Mouse (Mus musculus): ENCODE measurements around the gene Uba2. TPM values are rescaled to one million over a fixed set of nuclear protein-coding genes. Genes with fewer than 3 reads are reported as not detected.
"Not testable (repeated sequence)": the region's sequence is repeated elsewhere in the genome, so short reads cannot be mapped to it uniquely, and the experiment has no call there.

Uba2 gene
- polyA plus RNA-seq, 1 experiment from 2014 or later: 203 TPM

- H3K36me3 ChIP-seq (ENCODE audit: control insufficient read depth, insufficient read depth, low read length); DNase-seq; H3K9ac ChIP-seq (replicated peaks; ENCODE audit: low read length); ATAC-seq (ENCODE audit: low FRiP score, low TSS enrichment); H3K4me2 ChIP-seq (ENCODE audit: low read length); H3K4me3 ChIP-seq (replicated peaks; ENCODE audit: low read depth, low read length); H3K27me3 ChIP-seq (ENCODE audit: control insufficient read depth, insufficient read depth, low read length); H3K9me3 ChIP-seq (ENCODE audit: control insufficient read depth, low read length); H3K27ac ChIP-seq (replicated peaks; ENCODE audit: low read depth, low read length); H3K4me1 ChIP-seq (ENCODE audit: control insufficient read depth, insufficient read depth, low read length): not testable (repeated sequence)
- WGBS: 92% methylated on average over 6 of the region's 6 CpGs
These were observed 6.8 kb upstream of the Uba2 start for GRCm38 (mm10) chr7:34176241-34176640.

DNA sequence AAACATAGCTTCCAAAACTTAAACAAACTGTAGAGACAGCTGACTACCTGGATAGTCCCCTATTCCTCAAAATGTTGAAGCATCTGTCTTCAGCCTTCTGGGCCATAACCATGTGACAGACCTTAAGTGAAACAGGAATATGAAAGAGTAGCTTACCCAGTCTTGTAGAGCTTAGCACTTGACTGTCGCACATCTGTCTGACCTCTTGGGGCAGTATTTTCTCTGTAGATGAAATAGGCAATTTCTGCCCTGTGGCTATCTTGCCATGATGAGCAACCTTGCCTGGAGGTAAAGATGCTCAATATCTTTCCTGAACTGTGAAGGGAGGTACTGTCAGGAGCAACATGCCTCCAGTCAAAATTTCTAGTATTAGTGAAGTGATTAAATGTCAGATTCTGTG is 2.9 kb upstream of the Uba2 start:
- H3K4me3 ChIP-seq (replicated peaks; ENCODE audit: low read depth, low read length): no peak overlapping the region
- no peak overlapping the region for H3K4me2 ChIP-seq (ENCODE audit: low read length)
- WGBS: 60% methylated on average over 1 of the region's 1 CpGs
- no peaks in the 10 kb centered on the region for H3K27me3 ChIP-seq (ENCODE audit: control insufficient read depth, insufficient read depth, low read length)
- DNase-seq (no peak), ATAC-seq (ENCODE audit: low FRiP score, low TSS enrichment) (no peak)
- H3K9ac ChIP-seq (replicated peaks; ENCODE audit: low read length): no peak overlapping the region
- H3K27ac ChIP-seq (replicated peaks; ENCODE audit: low read depth, low read length): no peak overlapping the region
- H3K4me1 ChIP-seq (ENCODE audit: control insufficient read depth, insufficient read depth, low read length): peaks cover 3% of the 10 kb centered on the region; the same call in 1 of the 2 replicates
- H3K36me3 ChIP-seq (ENCODE audit: control insufficient read depth, insufficient read depth, low read length): no peaks in the 10 kb centered on the region
- H3K9me3 ChIP-seq (ENCODE audit: control insufficient read depth, low read length): no peaks in the 10 kb centered on the region

DNA sequence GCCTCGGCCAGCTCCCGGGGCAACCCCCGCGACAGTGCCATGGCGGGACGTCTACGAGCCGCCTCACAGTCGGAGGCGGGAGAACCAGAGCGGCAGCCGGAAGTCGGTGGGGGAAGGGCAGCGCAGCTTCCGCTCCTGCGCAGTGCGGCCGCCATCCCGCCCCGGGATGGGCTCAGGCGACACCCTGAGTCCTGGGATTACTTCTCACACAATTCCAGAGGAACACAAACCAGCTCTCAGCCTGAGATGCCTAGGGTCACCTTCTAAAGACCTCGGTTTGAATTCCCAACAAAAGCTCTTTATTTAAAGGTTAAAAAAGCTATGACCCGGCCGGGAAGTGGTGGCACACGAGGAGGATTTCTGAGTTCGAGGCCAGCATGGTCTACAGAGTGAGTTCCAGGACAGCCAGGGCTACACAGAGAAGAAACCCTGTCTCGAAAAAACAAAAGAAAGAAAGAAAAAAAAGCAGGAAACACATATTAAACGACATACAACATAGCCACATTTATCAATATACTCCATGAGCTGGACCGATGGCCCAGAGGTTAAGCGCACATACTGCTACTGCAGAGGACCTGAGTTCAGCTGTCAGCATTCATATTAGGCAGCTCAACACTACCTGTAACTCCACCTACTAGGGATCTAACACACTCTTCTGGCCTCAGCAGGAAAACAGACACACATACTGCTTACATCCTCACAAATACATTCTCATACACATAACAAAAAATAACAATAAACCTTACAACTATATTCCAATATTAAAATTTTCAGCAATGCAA is 738 bp downstream of the Uba2 start:
- peak; percentile 95 for DNase-seq
- Histone ChIP-seq H3K4me3 (replicated peaks; ENCODE audit: low read depth, low read length) (peak overlapping the region; percentile 95), H3K27me3 (ENCODE audit: control insufficient read depth, insufficient read depth, low read length) (no peaks in the 10 kb centered on the region), H3K9me3 (ENCODE audit: control insufficient read depth, low read length) (no peaks in the 10 kb centered on the region), H3K9ac (replicated peaks; ENCODE audit: low read length) (peak overlapping the region; percentile 90), H3K27ac (replicated peaks; ENCODE audit: low read depth, low read length) (peak overlapping the region; percentile 90), H3K4me1 (ENCODE audit: control insufficient read depth, insufficient read depth, low read length) (peaks cover 11% of the 10 kb centered on the region), H3K4me2 (ENCODE audit: low read length) (peak overlapping the region; percentile 92), H3K36me3 (ENCODE audit: control insufficient read depth, insufficient read depth, low read length) (peaks cover 14% of the 10 kb centered on the region)
- 9% methylated on average over 30 of the region's 30 CpGs for WGBS
- peak; percentile 93 for ATAC-seq (ENCODE audit: low FRiP score, low TSS enrichment)

- H3K4me3 ChIP-seq (replicated peaks; ENCODE audit: low read depth, low read length): peak overlapping the region; percentile 95
- ATAC-seq (ENCODE audit: low FRiP score, low TSS enrichment) (peak; percentile 79), DNase-seq (no peak)
- no peaks in the 10 kb centered on the region for H3K9me3 ChIP-seq (ENCODE audit: control insufficient read depth, low read length)
- H3K36me3 ChIP-seq (ENCODE audit: control insufficient read depth, insufficient read depth, low read length): peaks cover 22% of the 10 kb centered on the region
- H3K4me2 ChIP-seq (ENCODE audit: low read length): peak overlapping the region; percentile 92
- peak overlapping the region; percentile 90 for H3K27ac ChIP-seq (replicated peaks; ENCODE audit: low read depth, low read length)
- under 1% methylated on average over 54 of the region's 54 CpGs for WGBS
- peaks cover 11% of the 10 kb centered on the region for H3K4me1 ChIP-seq (ENCODE audit: control insufficient read depth, insufficient read depth, low read length)
- H3K27me3 ChIP-seq (ENCODE audit: control insufficient read depth, insufficient read depth, low read length): no peaks in the 10 kb centered on the region
- peak overlapping the region; percentile 90 for H3K9ac ChIP-seq (replicated peaks; ENCODE audit: low read length)
These were observed 1.5 kb downstream of the Uba2 start for GRCm38 (mm10) chr7:34167766-34168469.

DNA sequence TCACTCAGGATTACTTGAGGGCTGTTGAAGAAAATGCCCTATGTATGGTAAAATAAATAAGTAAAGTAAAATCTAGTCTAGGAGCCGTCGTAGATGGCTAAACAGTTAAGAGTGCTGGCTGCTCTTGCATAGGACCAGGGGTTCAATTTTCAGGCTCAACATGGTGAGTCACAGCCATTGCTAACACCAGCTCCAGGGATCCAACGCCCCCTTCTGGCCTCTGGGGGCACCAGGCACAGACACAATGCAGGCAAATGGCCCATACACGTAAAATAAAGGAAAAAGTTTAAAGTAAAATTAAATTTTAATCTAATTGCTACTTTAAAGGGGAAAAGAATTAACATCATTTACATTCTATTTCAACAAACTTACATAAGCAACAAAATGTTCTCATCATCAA is 2.5 kb downstream of the Uba2 start:
- Histone ChIP-seq H3K36me3 (ENCODE audit: control insufficient read depth, insufficient read depth, low read length) (peaks cover 32% of the 10 kb centered on the region), H3K27me3 (ENCODE audit: control insufficient read depth, insufficient read depth, low read length) (no peaks in the 10 kb centered on the region), H3K4me2 (ENCODE audit: low read length) (peak overlapping the region; percentile 29), H3K4me1 (ENCODE audit: control insufficient read depth, insufficient read depth, low read length) (peaks cover 11% of the 10 kb centered on the region), H3K9me3 (ENCODE audit: control insufficient read depth, low read length) (no peaks in the 10 kb centered on the region), H3K27ac (replicated peaks; ENCODE audit: low read depth, low read length) (no peak overlapping the region), H3K4me3 (replicated peaks; ENCODE audit: low read depth, low read length) (no peak overlapping the region), H3K9ac (replicated peaks; ENCODE audit: low read length) (no peak overlapping the region)
- 51% methylated on average over 4 of the region's 4 CpGs for WGBS
- DNase-seq (peak; percentile 8), ATAC-seq (ENCODE audit: low FRiP score, low TSS enrichment) (no peak)

DNA sequence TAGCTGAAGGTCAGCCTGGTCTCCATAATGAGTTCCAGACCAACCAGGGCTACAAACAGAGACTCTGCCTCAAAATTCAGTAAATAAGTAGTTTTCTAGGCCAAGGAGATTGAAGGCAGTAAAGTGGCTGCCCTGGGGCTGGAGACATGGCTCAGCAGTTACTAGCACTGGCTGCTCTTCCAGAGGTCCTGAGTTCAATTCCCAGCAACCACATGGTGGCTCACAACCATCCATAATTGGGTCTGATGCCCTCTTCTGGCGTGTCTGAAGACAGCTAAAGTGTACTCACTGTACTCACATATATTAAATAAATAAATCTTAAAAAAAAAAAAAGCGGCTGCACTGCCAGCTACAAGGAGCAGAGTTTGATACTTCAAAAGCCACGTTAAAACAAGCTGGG is 3.4 kb downstream of the Uba2 start:
- ATAC-seq (ENCODE audit: low FRiP score, low TSS enrichment) (no peak), DNase-seq (no peak)
- peaks cover 41% of the 10 kb centered on the region for H3K36me3 ChIP-seq (ENCODE audit: control insufficient read depth, insufficient read depth, low read length)
- no peak overlapping the region for H3K27ac ChIP-seq (replicated peaks; ENCODE audit: low read depth, low read length)
- H3K27me3 ChIP-seq (ENCODE audit: control insufficient read depth, insufficient read depth, low read length): no peaks in the 10 kb centered on the region
- H3K9ac ChIP-seq (replicated peaks; ENCODE audit: low read length): no peak overlapping the region
- no peaks in the 10 kb centered on the region for H3K9me3 ChIP-seq (ENCODE audit: control insufficient read depth, low read length)
- H3K4me3 ChIP-seq (replicated peaks; ENCODE audit: low read depth, low read length): no peak overlapping the region
- H3K4me2 ChIP-seq (ENCODE audit: low read length): no peak overlapping the region
- peaks cover 11% of the 10 kb centered on the region for H3K4me1 ChIP-seq (ENCODE audit: control insufficient read depth, insufficient read depth, low read length)
- WGBS: 86% methylated on average over 3 of the region's 3 CpGs

- Histone ChIP-seq H3K36me3 (ENCODE audit: control insufficient read depth, insufficient read depth, low read length) (peaks cover 53% of the 10 kb centered on the region), H3K27ac (replicated peaks; ENCODE audit: low read depth, low read length) (no peak overlapping the region), H3K4me3 (replicated peaks; ENCODE audit: low read depth, low read length) (no peak overlapping the region), H3K9ac (replicated peaks; ENCODE audit: low read length) (no peak overlapping the region), H3K27me3 (ENCODE audit: control insufficient read depth, insufficient read depth, low read length) (no peaks in the 10 kb centered on the region), H3K4me2 (ENCODE audit: low read length) (no peak overlapping the region), H3K4me1 (ENCODE audit: control insufficient read depth, insufficient read depth, low read length) (peaks cover 11% of the 10 kb centered on the region), H3K9me3 (ENCODE audit: control insufficient read depth, low read length) (no peaks in the 10 kb centered on the region)
- 93% methylated on average over 7 of the region's 7 CpGs for WGBS
- no peak for DNase-seq
- no peak for ATAC-seq (ENCODE audit: low FRiP score, low TSS enrichment)
These were observed 4.7 kb downstream of the Uba2 start for GRCm38 (mm10) chr7:34164671-34165070.

DNA sequence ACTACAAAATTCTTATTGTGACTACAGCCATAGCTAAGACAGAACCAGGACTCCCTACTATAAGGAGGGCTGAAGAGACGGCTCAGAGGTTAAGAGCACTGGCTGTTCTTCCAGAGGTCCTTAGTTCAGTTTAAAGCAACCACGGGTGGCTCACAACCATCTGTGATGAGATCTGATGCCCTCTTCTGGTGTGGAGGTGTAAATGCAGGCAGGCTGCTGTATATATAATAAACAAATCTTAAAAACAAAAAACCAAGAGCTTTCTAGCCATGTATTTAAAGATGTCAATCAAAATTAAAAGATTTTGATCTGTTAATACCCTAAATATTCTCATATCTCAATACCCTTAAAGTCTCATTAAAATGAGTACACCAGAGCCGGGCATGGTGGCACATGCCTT is 10.2 kb downstream of the Uba2 start:
- Histone ChIP-seq H3K36me3 (ENCODE audit: control insufficient read depth, insufficient read depth, low read length) (peaks cover 97% of the 10 kb centered on the region), H3K9me3 (ENCODE audit: control insufficient read depth, low read length) (no peaks in the 10 kb centered on the region), H3K9ac (replicated peaks; ENCODE audit: low read length) (no peak overlapping the region), H3K4me3 (replicated peaks; ENCODE audit: low read depth, low read length) (no peak overlapping the region), H3K27ac (replicated peaks; ENCODE audit: low read depth, low read length) (no peak overlapping the region), H3K4me2 (ENCODE audit: low read length) (no peak overlapping the region), H3K27me3 (ENCODE audit: control insufficient read depth, insufficient read depth, low read length) (no peaks in the 10 kb centered on the region), H3K4me1 (ENCODE audit: control insufficient read depth, insufficient read depth, low read length) (no peaks in the 10 kb centered on the region)
- no peak for ATAC-seq (ENCODE audit: low FRiP score, low TSS enrichment)
- WGBS: 94% methylated on average over 3 of the region's 3 CpGs
- no peak for DNase-seq

DNA sequence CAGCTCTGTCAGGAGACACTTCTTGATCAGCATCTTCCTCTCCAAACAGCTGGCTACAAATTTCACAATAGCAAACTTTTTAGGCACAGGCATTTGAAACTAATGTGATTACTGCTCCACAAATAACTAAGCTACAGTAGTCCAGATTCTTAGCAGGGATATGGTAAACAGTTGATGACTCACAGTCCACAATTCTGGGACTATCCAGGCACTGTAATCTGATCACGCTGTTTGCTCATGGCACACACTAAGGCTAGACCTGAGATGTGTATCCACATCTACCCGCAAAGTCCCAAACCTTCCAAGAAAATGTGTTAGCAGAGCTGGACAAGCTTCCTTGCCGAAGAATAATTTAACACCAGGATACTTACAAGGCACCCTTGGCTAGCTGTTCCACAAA is 11.4 kb downstream of the Uba2 start:
- Histone ChIP-seq H3K27me3 (ENCODE audit: control insufficient read depth, insufficient read depth, low read length) (no peaks in the 10 kb centered on the region), H3K4me1 (ENCODE audit: control insufficient read depth, insufficient read depth, low read length) (no peaks in the 10 kb centered on the region), H3K4me2 (ENCODE audit: low read length) (no peak overlapping the region), H3K36me3 (ENCODE audit: control insufficient read depth, insufficient read depth, low read length) (peaks cover 98% of the 10 kb centered on the region), H3K4me3 (replicated peaks; ENCODE audit: low read depth, low read length) (no peak overlapping the region), H3K9me3 (ENCODE audit: control insufficient read depth, low read length) (no peaks in the 10 kb centered on the region), H3K27ac (replicated peaks; ENCODE audit: low read depth, low read length) (no peak overlapping the region), H3K9ac (replicated peaks; ENCODE audit: low read length) (no peak overlapping the region)
- WGBS: over 99% methylated on average over 3 of the region's 3 CpGs
- DNase-seq (no peak), ATAC-seq (ENCODE audit: low FRiP score, low TSS enrichment) (no peak)
